Mouse (Mus musculus) cerebellum, adult 9-11 months (tissue): Measurements from ENCODE around the gene Col9a2.
A peak's percentile ranks its signal among the peaks of the same experiment; 100 is the strongest.
"Not testable (repeated sequence)": the region's sequence is repeated elsewhere in the genome, so short reads cannot be mapped to it uniquely, and the experiment has no call there.

ENCODE experiments used
- DNase-seq: peaks from one replicate; pipeline ENCODE4 v3.0.0; 2022

The Col9a2 gene

DNA sequence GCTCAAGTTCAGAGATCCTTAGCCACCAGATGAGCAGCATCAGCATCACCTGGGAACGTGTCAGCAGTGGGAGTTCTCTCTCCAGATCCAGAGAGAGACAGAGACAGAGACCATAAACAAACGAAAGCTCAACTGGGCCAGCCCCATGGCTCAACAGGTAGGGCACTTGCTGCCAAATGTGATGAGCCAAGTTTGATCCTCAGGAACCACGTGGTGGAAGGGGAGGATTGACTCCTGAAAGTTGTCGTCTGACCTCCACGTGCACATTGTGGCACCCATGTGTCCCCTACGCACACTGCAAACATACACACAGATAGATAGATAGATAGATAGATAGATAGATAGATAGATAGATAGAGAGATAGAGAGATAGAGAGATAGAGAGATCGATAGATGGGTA lies 15.7 kb upstream of the Col9a2 start:
- DNase-seq: no peak

- no peak for DNase-seq
Measured at GRCm38 (mm10) chr4:121023941-121024340, 15.2 kb upstream of the Col9a2 start.

DNA sequence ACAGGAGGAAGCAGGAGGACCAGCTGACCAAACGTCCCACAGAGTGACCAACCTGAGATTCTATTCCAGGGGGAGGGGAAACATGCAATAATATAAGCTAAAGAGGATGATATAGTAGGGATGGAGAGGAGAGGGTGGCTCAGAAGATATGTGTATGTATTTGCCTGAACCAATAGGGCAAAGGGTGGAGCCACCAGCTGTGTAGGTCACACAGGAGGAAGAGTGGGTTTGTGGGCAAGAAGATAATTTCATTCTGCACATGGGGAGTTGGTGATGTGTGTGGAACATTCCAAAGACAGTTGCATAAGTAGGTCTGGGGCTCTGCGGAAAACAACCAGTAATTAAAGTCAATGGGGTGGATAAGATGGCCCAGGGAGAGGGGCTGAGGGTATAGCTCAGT lies 13.5 kb upstream of the Col9a2 start:
- no peak for DNase-seq

DNA sequence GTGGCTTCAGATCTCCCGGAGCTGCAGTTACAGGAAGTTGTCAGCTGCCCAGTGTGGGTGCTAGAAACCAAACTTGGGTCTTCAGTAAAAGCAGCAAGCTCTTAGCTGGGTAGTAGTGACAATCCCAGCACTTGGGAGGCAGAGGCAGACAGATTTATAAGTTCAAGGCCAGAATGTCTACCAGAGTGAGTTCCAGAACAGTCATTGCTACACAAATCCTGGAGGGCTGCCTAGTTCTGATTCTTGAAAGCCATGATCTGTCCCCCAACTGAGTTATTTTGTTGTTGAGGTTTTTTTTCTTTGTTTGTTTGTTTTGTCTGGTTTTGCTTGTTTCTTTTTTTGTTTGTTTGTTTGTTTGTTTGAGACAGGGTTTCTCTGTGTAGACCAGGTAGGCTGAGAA lies 11.0 kb upstream of the Col9a2 start:
- no peak for DNase-seq

DNA sequence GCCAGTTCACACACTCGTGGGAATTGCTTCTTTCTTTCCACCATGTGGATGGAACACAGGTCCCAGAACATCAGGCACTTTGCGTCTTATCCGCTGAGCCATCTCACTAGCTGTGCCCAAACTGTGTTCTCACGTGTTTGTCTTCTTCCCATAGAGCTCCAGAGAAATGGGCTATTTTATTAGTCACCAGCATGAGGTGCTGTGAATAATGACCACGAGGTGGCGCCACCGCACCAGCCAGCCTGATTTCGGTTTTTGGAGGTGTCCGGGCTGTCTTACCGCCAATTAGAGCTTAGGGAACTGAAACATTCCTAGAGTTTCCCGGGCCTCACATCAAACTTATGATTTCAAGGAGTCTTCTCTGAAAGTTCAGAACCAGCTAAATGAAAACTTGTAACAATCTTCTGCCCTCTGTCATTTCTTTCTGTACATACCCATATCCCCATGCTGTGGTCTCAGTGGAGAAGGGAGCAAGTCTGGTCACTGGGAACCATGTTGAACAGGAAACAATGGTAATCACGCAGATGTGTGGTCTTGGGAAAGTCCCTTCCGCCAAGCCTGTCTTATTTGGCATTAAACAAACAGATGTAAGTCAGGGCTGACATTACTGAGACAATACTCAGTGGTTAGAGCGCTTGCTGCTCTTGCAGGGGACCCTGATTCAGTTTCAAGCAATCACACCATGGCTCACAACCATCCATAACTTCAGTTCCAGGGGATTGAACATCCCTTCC lies 10.4 kb upstream of the Col9a2 start:
- no peak for DNase-seq

DNA sequence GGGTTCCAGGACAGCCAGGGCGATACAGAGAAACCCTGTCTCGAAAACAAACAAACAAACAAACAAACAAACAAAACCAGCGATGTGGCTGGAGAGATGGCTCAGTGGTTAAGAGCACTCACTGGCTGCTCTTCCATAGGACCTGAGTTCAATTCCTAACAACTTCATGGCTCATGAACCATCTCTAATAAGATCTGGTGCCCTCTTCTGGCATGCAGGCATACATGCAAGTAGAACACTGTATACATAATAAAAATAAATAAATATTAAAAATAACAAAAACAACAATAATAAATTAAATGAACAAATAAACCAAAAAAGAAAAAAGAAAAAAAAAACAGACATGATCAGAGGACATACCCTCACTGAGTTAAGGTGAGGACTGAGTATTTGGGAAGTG lies 9.6 kb upstream of the Col9a2 start:
- DNase-seq: no peak

- no peak for DNase-seq
Measured at GRCm38 (mm10) chr4:121031440-121031839, 7.7 kb upstream of the Col9a2 start.

GRCm38 (mm10) chr4:121033006-121033405 lies 6.2 kb upstream of the Col9a2 start:
- no peak for DNase-seq

GRCm38 (mm10) chr4:121040323-121040722 lies 1.1 kb downstream of the Col9a2 start:
- DNase-seq: peak; percentile 18

DNA sequence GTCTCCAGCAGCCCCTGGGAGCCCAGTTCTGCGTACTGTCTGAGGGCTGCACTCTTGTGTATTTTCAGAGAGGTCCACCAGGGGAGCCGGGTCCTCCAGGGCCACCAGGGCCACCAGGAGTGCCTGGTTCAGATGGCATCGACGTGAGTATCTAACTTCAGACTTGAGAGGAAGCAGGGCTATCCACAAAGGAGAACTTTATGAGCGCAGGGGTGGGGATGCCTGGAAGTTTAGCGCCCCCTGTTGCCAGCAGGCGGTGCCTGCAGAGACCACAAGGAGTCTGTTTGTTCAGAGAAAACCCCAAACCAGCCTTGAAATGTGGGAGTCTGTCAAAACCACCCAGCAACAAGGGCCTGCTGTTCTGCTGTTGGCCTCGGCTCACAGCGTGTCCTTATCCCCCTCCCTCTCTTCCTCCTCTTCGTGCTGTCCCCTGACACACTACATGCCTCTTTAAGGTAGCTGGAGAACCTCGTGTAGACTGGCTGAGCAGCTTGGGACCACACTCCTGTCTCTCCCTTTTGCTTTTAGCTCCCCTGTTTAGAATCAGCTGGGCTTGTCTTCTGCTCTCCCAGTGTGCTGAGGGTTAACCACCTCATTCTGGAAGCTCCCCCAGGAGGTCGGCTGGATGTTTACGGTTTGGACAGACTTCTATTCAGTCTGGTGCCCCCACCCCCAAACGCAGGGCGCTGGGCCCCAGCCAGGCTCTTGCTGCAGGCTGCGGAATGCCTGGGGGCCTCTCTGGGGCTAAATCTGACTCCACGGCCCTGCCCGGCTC lies 1.9 kb downstream of the Col9a2 start:
- DNase-seq: peak; percentile 67

GRCm38 (mm10) chr4:121042472-121042871 lies 3.3 kb downstream of the Col9a2 start:
- no peak for DNase-seq

- no peak for DNase-seq
Measured at GRCm38 (mm10) chr4:121042946-121043345, 3.8 kb downstream of the Col9a2 start.

DNA sequence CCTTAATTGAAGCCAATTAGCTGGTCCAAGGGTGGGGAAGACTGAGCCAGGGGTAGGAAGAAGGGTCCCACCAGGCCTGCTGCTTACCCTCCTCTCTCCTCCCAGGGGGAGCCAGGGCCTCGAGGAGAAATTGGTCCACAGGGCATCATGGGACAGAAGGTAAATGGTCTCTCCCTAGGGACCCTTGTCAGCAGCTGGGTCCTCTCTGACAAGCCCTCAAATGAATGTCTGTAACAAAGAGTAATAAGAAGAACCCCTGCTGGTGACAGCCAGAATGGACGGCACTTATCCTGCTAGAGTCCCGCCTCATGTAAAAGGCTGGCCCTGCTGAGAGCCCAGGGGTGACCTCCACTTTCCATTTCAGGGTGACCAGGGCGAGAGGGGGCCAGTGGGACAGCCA lies 12.7 kb downstream of the Col9a2 start:
- DNase-seq: peak; percentile 40

GRCm38 (mm10) chr4:121052454-121053323 lies 13.5 kb downstream of the Col9a2 start:
- DNase-seq: peak; percentile 82

DNA sequence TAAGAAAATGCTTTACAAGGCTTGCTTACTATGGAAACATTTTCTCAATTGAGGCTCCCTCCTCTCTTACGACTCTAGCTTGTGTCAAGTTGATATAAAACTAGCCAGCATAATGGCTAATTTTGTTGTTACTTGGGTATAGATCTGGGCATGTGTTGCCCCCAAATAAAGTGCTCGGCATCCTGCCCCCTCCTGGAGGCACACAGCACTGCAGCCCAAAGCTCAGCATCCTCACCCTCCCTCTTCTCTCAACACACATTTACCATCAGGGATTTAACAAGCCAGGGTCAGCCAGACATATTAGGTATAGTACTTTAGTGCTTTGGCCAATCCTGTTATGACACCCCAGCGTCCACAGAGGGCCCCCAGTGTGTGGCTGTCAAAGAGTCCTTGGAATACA lies 17.2 kb downstream of the Col9a2 start:
- DNase-seq: no peak

DNA sequence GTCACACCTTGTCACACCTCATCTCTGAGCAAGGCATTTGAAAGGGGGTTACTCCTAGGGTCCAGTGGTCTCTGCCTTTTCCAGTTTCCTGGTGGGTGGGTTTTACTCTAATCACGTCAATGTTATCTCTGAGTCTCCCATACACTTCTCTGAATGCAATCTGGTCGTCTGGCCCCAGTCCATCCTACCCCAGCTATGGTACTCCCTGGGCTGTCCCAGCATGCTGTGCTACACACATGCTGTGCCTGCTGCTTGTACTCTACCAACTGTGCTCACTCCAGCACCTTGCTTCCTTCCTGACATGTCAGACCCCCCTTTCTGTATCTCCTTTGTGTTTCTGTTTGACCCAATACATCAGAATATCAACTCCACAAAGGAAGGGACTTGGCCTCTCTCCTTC lies 17.8 kb downstream of the Col9a2 start:
- DNase-seq: no peak

DNA sequence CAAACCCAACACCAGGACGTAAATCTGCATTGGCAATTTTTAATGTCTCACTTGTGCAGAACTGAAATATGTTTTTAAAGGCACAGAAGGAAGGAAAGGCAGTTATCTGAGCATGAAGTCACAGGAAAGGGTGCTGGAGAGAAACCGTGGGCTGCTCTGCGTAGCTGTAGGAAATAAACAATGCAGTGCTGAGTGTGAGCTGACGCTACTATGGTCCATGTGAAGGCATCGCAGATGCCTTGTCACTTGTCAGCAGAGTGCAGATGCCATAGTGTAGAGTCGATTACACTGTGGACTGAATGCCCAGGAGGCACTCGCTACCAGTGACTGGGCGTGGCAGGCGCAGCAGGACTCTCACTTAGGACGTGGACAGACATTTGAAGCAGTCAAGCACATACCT lies 20.0 kb downstream of the Col9a2 start:
- DNase-seq: not testable (repeated sequence)

GRCm38 (mm10) chr4:121065336-121065735 lies 26.2 kb downstream of the Col9a2 start:
- no peak for DNase-seq

GRCm38 (mm10) chr4:121074250-121074649 lies 35.1 kb downstream of the Col9a2 start:
- DNase-seq: no peak

DNA sequence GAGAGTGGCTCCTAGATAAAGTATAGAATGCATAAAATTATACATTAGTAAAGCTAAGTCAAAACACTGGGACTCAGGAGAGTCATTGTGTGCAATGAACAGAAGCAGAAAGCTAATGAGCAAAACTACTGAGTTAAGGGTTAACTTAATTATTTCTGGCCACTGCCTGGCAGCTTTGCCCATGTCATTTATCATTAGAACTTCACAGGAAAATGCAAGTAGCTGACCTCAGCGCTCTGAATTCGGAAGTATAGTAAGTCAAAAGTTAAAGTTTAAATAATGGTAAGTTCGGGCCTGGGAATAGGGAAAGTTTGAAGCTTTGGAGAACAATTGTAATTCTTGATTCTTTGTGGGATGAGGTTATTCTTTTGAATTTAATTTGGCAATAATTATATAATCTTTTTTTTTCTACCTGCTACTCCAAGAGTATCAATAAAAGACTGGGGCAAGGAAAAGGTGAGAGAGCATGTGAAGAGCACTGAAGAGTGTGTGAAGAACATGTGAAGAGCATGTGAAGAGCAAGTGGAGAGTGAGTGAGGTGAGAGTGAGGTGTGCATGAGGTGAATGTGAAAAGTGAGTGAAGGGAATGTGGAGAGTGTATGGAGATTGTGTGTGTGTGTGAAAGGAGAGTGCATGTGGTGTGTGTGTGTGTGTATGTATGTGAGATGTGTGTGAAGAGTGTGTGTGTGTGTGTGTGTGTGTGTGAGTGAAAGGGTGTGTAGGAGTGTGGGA lies 38.9 kb downstream of the Col9a2 start:
- no peak for DNase-seq

GRCm38 (mm10) chr4:121080395-121080794 lies 41.2 kb downstream of the Col9a2 start:
- DNase-seq: no peak

DNA sequence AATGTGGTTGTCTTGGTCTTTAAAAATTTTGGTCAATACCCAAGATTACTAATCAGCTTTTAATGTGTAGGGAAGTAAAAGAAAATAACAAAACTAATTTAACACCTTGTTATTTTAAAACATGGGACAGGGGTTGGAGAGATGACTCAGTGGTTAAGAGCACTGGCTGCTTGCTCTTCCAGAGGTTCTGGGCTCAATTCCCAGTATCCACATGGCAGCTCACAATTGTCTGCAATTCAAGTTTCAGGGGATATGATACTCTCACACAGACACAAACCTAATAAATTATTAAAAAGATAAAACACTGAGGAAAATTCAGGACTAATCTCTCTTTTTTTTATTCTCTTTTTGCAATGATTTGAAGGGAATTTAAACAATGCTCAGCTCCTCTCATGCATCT lies 45.3 kb downstream of the Col9a2 start:
- DNase-seq: no peak

DNA sequence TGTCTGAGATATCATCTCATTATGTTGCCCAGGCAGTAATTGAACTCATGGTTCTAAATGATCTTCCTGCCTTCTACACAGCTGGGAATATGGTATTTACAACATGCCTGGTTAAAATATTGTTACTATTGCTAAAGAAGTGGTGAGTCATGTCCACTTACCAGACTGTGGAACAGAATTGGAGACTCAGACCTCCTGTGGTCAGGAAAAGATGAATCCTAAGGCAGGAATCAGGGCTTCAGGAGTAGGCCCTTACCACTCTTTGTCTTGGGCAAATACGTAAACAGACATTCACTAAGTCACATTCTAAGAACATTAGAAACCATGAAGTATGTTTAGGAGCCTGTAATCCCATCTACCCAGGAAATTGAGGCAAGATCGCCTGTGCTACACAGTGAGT lies 49.5 kb downstream of the Col9a2 start:
- DNase-seq: no peak
